Mouse (Mus musculus) hindbrain, embryonic 15.5 days (tissue): ENCODE data around the gene Zgpat. TPM values are rescaled to one million over a fixed set of nuclear protein-coding genes. Genes with fewer than 3 reads are reported as not detected.

Source experiments
- ATAC-seq: fragments of 200-750 bp; cut with Nextera tagmentation; 2 replicates; pipeline ENCODE4 v1.8.0; 2017; ENCODE audit warnings: low read depth, moderate number of reproducible peaks, moderate TSS enrichment; ENCODE audit not compliant: low FRiP score
- H3K27ac ChIP-seq: fragments of 300-500 bp; sonication (generic); replicated peaks from 2 replicates; pipeline ENCODE4 v1.5.1; 2015; ENCODE audit warnings: mild to moderate bottlenecking, inconsistent platforms
- H3K27me3 ChIP-seq: fragments of 300-500 bp; sonication (generic); 2 replicates; pipeline ENCODE4 v1.6.1; 2015; ENCODE audit warnings: control low read depth, inconsistent platforms
- H3K36me3 ChIP-seq: fragments of 300-500 bp; sonication (generic); 2 replicates; pipeline ENCODE4 v1.6.1; 2015; ENCODE audit warnings: control low read depth, inconsistent platforms
- H3K4me1 ChIP-seq: fragments of 300-500 bp; sonication (generic); replicated peaks from 2 replicates; pipeline ENCODE4 v1.6.1; 2015; ENCODE audit warnings: control low read depth, inconsistent platforms
- H3K4me2 ChIP-seq: fragments of 300-500 bp; sonication (generic); 2 replicates; pipeline ENCODE4 v1.6.1; 2015; ENCODE audit warnings: moderate library complexity, mild to moderate bottlenecking, inconsistent platforms
- H3K4me3 ChIP-seq: fragments of 300-500 bp; sonication (generic); 2 replicates; pipeline ENCODE4 v1.5.1; 2015; ENCODE audit warnings: mild to moderate bottlenecking, inconsistent platforms
- H3K9ac ChIP-seq: fragments of 300-500 bp; sonication (generic); 2 replicates; pipeline ENCODE4 v1.6.1; 2015; ENCODE audit warnings: inconsistent platforms
- H3K9me3 ChIP-seq: fragments of 300-500 bp; sonication (generic); 2 replicates; pipeline ENCODE4 v1.6.1; 2016; ENCODE audit warnings: control low read depth, inconsistent platforms
- WGBS: fragments of 180-500 bp; shearing (Covaris S2); methylation state at CpG from one replicate; pipeline ENCODE4 v1.1.7; 2015; 5-methylcytosine and 5-hydroxymethylcytosine counted together
- polyA plus RNA-seq: library from polyadenylated mRNA; unstranded; fragments of >200 nt; fragmentation: Nextera tagmentation; extraction: Ambion mirVana; gene quantifications from 2 replicates; pipeline ENCODE4 v1.2.1, GENCODE M21; 2015

Zgpat gene
- polyA plus RNA-seq = 77.0 and 84.9 TPM in 2 replicates

DNA sequence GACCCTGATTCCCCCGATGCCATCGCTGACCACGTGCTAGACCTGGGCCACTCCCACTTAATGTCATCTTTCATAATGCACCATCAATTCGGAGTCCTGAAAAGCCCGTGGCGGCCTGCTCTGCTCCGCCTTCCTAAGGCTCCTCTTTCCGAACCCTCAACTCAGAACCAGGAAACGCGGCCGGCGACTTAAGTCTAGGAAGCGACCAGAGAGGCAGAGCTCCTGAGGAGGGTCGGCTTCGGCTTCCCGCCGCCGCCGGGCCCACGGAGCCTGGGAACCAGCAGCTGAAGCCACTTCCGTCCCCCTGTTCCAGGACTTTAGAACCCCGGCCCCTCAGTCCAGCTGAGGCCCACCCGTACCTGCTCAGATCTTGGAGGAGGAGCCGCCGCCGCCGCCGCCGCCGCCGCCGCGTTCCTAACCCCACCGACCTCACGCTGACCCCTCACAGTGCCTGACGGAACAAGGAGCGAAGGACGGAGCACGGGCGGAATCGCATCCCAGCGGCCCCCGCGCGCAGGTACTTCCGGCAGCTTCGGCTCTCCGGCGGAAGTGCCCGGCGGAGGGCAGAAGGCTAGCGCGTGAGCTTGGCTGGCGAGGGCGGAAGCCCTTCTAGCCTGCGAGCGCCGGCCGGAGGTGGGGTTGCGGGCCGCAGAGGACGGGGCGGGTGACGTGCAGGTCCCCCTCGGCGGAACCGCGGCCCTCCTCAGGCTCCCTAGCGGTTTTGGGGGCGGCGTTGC, at the start of gene Zgpat, which contains the start of gene Arfrp1:
Zgpat (plus strand) TSS at position 69 of the 737 bp plus-strand sequence.
Arfrp1 (minus strand) TSS at position 545 of the 737 bp plus-strand sequence.
- WGBS = under 1% methylated on average over 69 of the region's 71 CpGs
- H3K27me3 ChIP-seq = no peaks in the 10 kb centered on the region
- no peaks in the 10 kb centered on the region for H3K9me3 ChIP-seq
- peak; percentile 92 for ATAC-seq
- peak within 1 kb of the TSS; percentile 66 for H3K4me3 ChIP-seq
- peak within 1 kb of the TSS; percentile 86 for H3K4me2 ChIP-seq
- H3K9ac ChIP-seq = peak within 1 kb of the TSS; percentile 93
- peaks cover 47% of the 10 kb centered on the region for H3K4me1 ChIP-seq
- H3K27ac ChIP-seq = peak within 1 kb of the TSS; percentile 95
- H3K36me3 ChIP-seq = peaks cover 44% of the 10 kb centered on the region

DNA sequence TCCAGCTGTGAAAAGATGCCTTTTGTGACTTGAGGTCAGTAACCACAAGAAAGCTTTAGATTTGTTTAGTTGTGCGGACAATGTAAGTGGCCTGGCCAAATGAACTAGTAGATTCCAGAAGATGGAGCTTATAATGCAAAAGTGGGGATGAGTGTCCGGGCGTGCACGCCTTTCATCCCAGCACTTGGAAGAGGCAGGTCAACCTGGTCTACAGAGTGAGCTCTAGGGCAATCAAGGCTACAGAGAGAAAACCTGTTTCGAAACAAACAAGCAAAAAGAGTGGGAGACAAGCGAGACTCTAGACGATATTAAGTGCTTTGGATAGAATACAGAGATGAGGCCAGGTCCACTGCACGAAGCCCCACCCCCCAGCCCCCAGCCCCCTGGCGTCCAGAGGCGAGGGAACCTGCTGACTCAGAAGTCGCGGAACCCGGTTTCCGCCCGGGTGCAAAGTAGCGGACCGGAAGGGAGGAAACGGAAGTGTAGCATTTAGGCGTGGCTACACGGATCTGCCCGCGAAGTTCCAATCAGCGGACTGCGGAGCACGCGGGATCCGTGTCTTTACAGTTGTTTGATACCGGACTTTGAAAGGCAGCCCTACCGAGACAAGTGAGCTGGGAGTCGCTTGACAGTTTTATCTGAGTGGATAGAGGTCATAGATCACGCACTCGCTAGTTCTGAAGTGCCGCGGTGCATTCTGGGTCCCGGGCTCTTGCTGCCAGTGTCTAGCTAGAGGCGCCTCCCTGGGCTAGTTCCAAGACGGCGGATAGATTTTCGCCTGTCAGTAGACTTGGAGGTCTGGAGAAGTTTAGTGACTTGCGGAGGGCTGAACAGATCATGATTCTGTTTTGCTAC, 45.3 kb upstream of the Zgpat start, which contains the start of gene Rtel1:
Rtel1 (plus strand) TSS at position 492 of the 855 bp plus-strand sequence.
- Histone ChIP-seq H3K9me3 (no peaks in the 10 kb centered on the region), H3K27ac (peak within 1 kb of the TSS; percentile 81), H3K4me3 (peak within 1 kb of the TSS; percentile 80), H3K4me2 (peak within 1 kb of the TSS; percentile 82), H3K4me1 (peaks cover 22% of the 10 kb centered on the region), H3K36me3 (peaks cover 23% of the 10 kb centered on the region), H3K9ac (peak within 1 kb of the TSS; percentile 58), H3K27me3 (no peaks in the 10 kb centered on the region; the same call in 1 of the 2 replicates)
- WGBS = 6% methylated on average over 40 of the region's 40 CpGs
- ATAC-seq = peak; percentile 92

DNA sequence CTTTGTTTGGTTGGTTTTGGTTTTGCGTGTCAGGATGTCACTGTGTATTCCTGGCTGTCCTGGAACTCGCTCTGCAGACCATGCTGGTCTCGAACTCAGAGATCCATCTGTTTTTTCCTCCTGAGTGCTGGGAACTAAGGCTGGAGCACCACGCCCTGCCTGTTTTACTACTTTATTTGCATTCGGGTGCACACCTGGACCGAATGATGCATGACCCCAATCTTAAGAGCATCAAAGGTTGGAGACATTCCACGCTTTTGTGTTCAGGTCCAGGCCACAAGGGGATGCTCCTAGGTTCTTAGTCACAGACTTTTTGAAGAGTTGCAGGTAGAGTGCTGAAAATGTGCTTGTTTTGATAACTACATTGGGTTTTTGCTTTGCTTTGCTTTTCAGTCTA, 44.6 kb upstream of the Zgpat start:
- no peaks in the 10 kb centered on the region; the same call in 1 of the 2 replicates for H3K27me3 ChIP-seq
- peaks cover 25% of the 10 kb centered on the region for H3K36me3 ChIP-seq
- H3K9ac ChIP-seq = peak overlapping the region; percentile 58
- H3K4me3 ChIP-seq = peak overlapping the region; percentile 80
- no peaks in the 10 kb centered on the region for H3K9me3 ChIP-seq
- no peak for ATAC-seq
- peak overlapping the region; percentile 82 for H3K4me2 ChIP-seq
- WGBS = 18% methylated on average over 7 of the region's 7 CpGs
- H3K4me1 ChIP-seq = peaks cover 15% of the 10 kb centered on the region
- H3K27ac ChIP-seq = peak overlapping the region; percentile 81; the same call in 1 of the 2 replicates

DNA sequence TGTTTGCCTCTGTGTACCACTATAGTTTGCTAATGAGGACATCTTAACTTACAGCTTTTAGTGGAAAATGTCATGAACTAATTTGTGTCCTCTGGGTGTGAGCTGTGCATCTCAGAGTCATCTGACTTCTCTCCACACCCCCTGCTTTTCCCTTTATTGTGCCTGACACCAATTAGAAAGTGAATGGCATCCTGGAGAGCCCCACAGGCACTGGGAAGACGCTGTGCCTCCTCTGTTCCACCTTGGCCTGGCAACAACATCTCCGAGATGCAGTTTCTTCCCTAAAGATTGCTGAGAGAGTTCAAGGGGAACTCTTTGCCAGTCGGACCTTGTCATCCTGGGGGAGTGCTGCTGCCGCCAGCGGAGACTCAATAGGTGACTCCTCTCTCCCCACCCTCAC, 42.6 kb upstream of the Zgpat start:
- Histone ChIP-seq H3K27ac (no peak overlapping the region), H3K9ac (no peak overlapping the region), H3K4me2 (no peak overlapping the region), H3K9me3 (no peaks in the 10 kb centered on the region), H3K4me1 (peaks cover 14% of the 10 kb centered on the region), H3K27me3 (no peaks in the 10 kb centered on the region), H3K4me3 (no peak overlapping the region), H3K36me3 (peaks cover 36% of the 10 kb centered on the region)
- no peak for ATAC-seq
- WGBS = 72% methylated on average over 5 of the region's 5 CpGs

DNA sequence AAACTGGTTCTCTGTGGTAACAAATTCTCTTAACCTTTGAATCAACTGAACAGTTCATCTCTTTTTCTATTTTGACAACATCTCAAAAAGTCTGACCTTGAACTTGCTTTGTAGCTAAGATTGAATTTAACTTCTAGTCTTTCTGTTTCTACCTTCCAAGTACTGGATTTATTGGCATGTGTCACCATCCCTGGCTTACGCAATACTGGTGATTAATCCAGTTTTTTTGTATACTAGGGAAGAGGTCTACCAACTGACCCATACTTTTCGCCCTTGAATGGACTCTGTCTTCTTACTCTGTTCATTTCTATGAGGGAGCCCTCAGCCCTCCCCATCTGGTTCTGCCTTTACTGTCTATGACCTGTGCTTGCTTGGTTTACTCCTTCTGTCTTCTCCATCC, 38.6 kb upstream of the Zgpat start:
- 94% methylated on average over 2 of the region's 2 CpGs for WGBS
- ATAC-seq = no peak
- H3K9ac ChIP-seq = no peak overlapping the region
- H3K4me2 ChIP-seq = no peak overlapping the region
- no peak overlapping the region for H3K27ac ChIP-seq
- no peaks in the 10 kb centered on the region for H3K9me3 ChIP-seq
- H3K36me3 ChIP-seq = peaks cover 54% of the 10 kb centered on the region
- H3K27me3 ChIP-seq = no peaks in the 10 kb centered on the region
- no peak overlapping the region for H3K4me3 ChIP-seq
- no peaks in the 10 kb centered on the region for H3K4me1 ChIP-seq

DNA sequence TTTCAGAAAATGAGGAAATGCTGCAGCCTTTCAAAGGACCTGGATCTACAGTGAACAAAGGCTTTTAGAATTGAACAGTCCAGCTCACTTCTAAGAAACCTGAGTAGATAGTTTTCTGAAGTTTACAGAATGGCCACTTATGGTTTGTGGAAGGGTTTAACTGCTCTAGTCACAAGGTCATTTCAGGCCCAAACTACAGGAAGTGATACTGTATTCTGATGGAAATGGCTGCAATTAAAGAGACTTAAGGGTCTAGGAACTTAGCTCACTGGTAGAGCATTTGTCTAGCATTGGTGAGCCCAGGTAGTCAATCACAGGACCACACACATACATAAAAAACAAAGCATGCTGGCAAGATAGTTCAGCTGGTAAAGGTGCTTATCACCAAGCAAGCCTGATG, 32.2 kb upstream of the Zgpat start:
- no peak overlapping the region for H3K27ac ChIP-seq
- H3K4me3 ChIP-seq = no peak overlapping the region
- H3K4me2 ChIP-seq = no peak overlapping the region
- no peaks in the 10 kb centered on the region for H3K9me3 ChIP-seq
- no peaks in the 10 kb centered on the region for H3K27me3 ChIP-seq
- no peaks in the 10 kb centered on the region for H3K4me1 ChIP-seq
- H3K36me3 ChIP-seq = peaks cover 43% of the 10 kb centered on the region
- no peak overlapping the region for H3K9ac ChIP-seq
- no peak for ATAC-seq

DNA sequence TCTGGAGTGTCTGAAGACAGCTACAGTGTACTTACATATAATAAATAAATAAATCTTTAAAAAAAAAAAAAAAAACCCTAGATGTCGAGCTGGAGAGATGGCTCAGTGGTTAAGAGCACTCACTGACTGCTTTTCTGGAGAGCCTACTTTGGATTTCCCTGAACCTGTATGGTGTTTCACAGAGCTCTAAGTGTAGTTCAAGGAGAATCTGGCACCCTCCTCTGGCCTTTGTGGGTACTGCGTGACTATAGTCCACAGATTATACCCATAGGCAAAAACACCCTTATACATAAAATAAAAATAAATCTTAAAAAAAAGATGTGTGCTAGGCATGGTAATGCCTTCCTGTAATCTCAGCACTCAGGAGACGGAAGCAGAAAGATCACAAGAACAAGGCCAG, 30.7 kb upstream of the Zgpat start:
- Histone ChIP-seq H3K27me3 (no peaks in the 10 kb centered on the region), H3K4me1 (no peaks in the 10 kb centered on the region), H3K9me3 (no peaks in the 10 kb centered on the region), H3K9ac (no peak overlapping the region), H3K27ac (no peak overlapping the region), H3K4me3 (no peak overlapping the region), H3K4me2 (no peak overlapping the region), H3K36me3 (peaks cover 48% of the 10 kb centered on the region)
- 64% methylated on average over 3 of the region's 3 CpGs for WGBS
- ATAC-seq = no peak

DNA sequence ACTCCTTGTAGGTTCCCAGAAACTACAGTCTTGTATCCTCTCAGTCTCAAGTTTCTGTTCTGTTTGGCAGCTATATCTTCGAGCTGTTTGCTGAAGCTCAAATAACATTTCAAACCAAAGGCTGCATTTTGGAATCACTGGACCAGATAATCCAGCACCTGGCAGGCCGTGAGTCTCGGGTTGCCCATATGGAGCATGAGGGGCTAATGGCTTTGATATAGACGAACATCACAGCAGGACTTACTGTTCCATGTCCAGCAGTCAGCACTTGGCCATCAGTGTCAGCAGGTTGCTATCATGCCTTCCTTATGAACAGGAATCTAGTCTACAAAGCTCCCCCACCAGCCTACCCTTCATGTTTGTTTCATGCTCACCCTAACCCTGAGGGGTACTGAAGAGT, 24.3 kb upstream of the Zgpat start:
- no peak overlapping the region for H3K27ac ChIP-seq
- no peaks in the 10 kb centered on the region for H3K27me3 ChIP-seq
- H3K9ac ChIP-seq = no peak overlapping the region
- no peak overlapping the region for H3K4me2 ChIP-seq
- H3K9me3 ChIP-seq = no peaks in the 10 kb centered on the region
- no peak overlapping the region for H3K4me3 ChIP-seq
- no peak for ATAC-seq
- H3K4me1 ChIP-seq = no peaks in the 10 kb centered on the region
- H3K36me3 ChIP-seq = peaks cover 61% of the 10 kb centered on the region
- 74% methylated on average over 4 of the region's 4 CpGs for WGBS

DNA sequence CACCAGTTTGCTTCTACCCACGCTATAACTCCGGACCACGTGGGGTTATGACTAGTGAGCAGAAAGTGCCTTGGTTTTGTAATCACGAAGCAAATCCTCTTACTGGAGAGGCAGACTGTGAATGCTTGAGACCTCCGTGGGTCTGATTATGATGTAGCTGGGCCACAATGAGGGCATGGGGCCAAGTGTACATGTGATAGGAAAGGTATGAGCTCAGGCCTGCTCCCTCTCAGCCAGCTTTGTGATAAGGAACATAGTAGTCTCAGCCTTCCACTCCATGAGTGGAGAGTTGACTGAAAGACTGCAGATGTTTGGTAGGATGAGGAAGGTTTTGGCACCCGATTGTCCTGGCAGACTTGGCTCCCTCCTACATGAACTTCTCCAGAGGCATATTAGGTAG, 22.0 kb upstream of the Zgpat start:
- H3K4me2 ChIP-seq = no peak overlapping the region
- no peaks in the 10 kb centered on the region for H3K27me3 ChIP-seq
- WGBS = 94% methylated on average over 6 of the region's 6 CpGs
- H3K4me3 ChIP-seq = no peak overlapping the region
- no peaks in the 10 kb centered on the region for H3K9me3 ChIP-seq
- H3K9ac ChIP-seq = no peak overlapping the region
- ATAC-seq = no peak
- H3K36me3 ChIP-seq = peaks cover 60% of the 10 kb centered on the region
- no peaks in the 10 kb centered on the region for H3K4me1 ChIP-seq
- no peak overlapping the region for H3K27ac ChIP-seq

DNA sequence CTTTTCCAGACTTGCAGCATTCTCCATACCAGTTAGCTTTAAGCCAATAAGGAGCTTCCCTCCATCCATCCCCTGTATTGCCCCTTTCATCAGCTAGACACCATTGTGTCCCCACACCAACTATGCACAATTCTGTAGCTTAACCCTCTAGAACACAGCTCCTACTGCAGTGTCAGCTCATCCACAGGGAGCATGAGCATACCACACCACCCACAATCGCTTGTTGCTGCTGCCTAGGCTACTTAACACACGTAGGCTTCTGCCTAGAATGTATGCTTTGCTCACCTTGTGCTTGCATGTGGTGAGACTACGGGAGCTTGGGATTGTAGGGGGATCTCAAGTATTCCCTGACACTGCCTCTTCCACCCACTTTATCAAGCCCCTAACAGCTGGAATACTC, 7.9 kb upstream of the Zgpat start:
- peaks cover 60% of the 10 kb centered on the region for H3K36me3 ChIP-seq
- no peak overlapping the region for H3K4me2 ChIP-seq
- H3K4me3 ChIP-seq = no peak overlapping the region
- H3K9ac ChIP-seq = no peak overlapping the region
- no peak overlapping the region for H3K27ac ChIP-seq
- no peaks in the 10 kb centered on the region for H3K9me3 ChIP-seq
- H3K4me1 ChIP-seq = no peaks in the 10 kb centered on the region
- no peaks in the 10 kb centered on the region for H3K27me3 ChIP-seq
- WGBS = 86% methylated on average over 3 of the region's 3 CpGs
- ATAC-seq = no peak

DNA sequence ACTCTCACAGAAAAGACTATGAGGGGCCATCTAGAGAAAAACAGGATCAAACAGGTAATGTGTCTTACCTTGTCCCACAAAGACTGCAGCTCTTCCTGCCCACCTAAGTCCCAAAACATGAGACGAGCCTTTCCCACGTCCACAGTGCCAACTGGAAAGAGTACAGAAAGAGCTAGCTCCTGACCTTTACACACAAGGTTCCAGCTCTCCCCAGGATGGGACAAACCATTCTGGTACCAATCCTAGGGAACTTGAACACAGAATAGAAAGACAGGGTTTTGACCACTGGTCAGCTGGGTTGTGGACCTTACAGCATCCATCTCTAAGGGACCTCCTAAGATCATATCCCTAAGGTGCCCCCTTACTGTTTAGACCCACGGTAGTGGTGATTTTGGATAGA, 782 bp upstream of the Zgpat start:
- Histone ChIP-seq H3K4me3 (peak overlapping the region; percentile 66), H3K4me2 (peak overlapping the region; percentile 86), H3K9me3 (no peaks in the 10 kb centered on the region), H3K4me1 (peaks cover 41% of the 10 kb centered on the region), H3K36me3 (peaks cover 45% of the 10 kb centered on the region), H3K9ac (peak overlapping the region; percentile 93), H3K27ac (0 out of 2 replicates have a peak overlapping the region, but pooled peaks have one; percentile 95), H3K27me3 (no peaks in the 10 kb centered on the region)
- WGBS = 79% methylated on average over 3 of the region's 3 CpGs
- ATAC-seq = no peak

DNA sequence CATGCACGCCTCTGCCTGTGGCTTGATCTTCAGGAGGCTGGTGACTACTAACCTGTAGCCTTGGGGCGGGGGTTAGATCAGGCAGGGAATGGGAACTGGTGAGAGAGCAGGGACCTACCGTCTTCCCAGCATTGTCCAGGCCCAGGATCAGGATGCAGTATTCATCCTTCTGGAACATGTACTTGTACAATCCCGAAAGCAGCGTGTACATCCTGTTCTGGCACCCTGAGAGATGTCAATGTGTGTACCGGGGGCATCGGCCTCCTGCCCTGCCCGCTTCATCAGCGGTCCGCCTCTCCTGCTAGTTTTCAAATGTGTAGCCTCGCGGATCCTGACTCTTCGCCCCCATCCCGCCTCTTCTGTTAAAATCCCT, 255 bp upstream of the Zgpat start:
- Histone ChIP-seq H3K9me3 (no peaks in the 10 kb centered on the region), H3K27me3 (no peaks in the 10 kb centered on the region), H3K4me1 (peaks cover 46% of the 10 kb centered on the region), H3K4me3 (peak overlapping the region; percentile 66), H3K27ac (peak overlapping the region; percentile 95), H3K4me2 (peak overlapping the region; percentile 86), H3K9ac (peak overlapping the region; percentile 93), H3K36me3 (peaks cover 44% of the 10 kb centered on the region)
- WGBS = 11% methylated on average over 14 of the region's 14 CpGs
- peak; percentile 3; the same call in 1 of the 2 replicates for ATAC-seq
